5 mouse cellular contexts compared by ENCODE assay signal in the genomic region with DNA sequence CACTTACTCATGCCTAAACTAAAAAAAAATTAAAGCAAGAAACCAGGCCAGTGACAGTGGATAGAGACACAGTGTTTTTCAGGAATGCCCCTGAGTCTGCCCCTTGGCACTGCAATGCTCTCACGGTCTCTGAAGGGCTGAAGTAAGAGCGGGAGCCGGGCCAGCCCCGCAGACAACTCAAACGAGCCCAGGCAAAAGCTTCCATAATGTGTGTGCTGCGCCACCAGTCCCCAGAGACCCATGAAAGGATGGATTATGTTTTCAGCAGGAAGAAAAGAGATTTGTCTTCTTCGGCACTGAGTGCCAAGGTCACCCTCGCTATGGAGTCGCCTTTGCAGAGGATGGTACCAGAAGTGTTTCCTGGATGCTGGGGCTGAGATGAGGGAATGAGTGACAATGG.
"Had no signal": no experiment of that assay in that cellular context is flagged by ENCODE, and none has a peak within 500 bp of the region (broad histone marks: within the 10 kb centered on the region; RNA-seq: fewer than 3 reads in every experiment).

No protein-coding gene starts in this region.

- DNase-seq: kidney, adult 2 months; kidney, postnatal 14 days; lung, adult 18-20 months; right cerebral cortex, postnatal 14 days; thymus, postnatal 36 days had no signal
